Mouse (Mus musculus) layer of hippocampus, postnatal 36 days (tissue): ENCODE results near the gene Ptpa. TPM values are rescaled to one million over a fixed set of nuclear protein-coding genes. Genes with fewer than 3 reads are reported as not detected.

Experiments
- DNase-seq, 2 experiments: peaks; one replicate each; pipeline ENCODE4 v3.0.0; 2022
- total RNA-seq, 2 experiments: library from RNA; stranded (reverse); gene quantifications; 2 replicates each; pipeline ENCODE4 v1.2.3; 2021

The Ptpa gene
- total RNA-seq: 100 to 1,000 TPM; 166 to 168 TPM

DNA sequence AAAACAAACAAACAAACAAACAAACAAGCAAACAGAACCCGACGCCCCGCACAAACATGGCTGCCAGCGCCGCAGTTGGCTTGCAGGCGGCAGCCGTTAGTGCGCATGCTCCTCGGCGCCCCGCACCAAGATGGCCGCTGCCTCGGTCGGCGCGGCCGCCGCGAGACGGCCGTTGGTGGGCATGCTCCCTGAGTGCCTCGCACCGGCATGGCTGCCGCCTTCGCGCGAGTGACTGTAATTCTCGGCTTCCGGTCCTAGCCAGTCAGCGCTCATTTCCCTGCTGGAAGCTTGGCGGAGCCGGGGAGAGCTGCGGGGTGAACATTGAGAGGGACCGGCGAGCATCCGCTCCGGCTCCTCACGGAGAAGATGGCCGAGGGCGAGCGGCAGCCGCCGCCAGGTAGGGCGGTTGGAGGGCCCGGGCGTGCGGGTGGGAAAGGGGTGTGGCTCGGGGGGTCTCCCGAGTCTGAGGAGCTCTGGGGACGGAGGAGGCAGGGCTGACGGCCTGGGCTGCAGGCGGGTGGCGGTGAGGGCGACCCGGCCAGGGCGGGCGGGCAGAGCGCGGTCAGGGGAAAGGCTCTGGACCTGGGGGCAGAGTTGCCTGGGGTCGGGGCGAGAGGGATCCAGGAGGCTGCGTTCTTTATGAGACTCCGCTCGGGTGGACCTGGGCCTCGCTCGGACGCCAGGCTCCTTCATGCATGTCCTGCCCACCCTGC lies at the start of gene Ptpa:
Ptpa (plus strand) TSS at position 104 of the 713 bp plus-strand sequence.
- DNase-seq: peak; percentile 90 to 93

DNA sequence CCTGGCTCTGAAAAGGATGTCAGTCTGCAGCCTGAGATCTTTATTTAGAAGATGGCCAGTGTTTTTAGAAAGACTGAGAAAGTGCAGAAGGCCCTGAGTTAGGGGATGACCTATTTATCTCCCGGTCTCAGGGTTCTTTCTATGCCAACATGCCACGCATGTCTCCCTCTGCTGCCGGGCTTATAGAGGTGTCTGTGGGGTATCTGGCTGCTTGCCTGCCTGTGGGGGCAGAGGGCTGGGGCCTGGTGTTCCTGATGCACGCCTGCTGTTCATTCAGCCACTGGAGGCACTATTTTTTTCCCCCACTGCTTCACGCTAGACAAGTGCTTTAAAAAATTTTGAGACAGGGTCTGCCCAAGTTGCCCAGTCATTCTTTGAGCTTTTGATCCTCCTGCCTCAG lies 49.6 kb upstream of the Ptpa start:
- no peak for DNase-seq

DNA sequence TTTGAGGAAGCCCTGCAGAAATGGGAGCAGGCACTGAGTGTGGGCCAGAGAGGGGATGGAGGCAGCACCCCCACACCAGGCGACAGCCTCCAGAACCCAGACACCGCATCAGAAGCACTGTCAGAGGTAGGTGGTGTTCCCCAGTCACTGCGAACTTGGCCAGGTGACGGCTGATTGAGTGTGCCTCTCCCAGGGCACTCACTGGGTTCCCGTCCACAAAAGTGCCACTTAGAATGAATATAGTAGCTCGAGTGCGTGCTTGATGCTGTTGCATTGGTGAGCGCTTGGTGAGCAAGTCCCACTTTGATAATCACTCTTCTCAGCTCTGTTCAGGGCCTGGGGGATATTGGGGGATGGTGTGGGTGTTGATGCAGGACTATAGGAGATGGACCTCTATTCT lies 44.3 kb upstream of the Ptpa start:
- DNase-seq: no peak

DNA sequence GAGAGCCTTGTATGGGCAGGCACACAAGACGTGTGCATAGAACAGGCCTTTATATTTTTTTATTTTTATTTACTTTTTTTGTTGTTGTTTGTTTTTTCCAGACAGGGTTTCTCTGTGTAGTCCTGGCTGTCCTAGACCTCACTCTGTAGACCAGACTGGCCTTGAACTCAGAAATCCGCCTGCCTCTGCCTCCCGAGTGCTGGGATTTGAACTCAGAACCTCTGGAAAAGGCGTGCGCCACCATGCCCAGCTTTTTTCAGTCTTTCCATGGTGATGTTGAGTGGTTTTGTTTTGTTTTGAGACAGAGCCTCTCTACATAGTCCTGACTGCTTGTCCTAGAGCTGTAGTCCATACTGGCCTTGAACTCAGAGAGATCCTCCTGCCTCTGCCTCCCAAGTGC lies 43.1 kb upstream of the Ptpa start:
- DNase-seq: no peak

DNA sequence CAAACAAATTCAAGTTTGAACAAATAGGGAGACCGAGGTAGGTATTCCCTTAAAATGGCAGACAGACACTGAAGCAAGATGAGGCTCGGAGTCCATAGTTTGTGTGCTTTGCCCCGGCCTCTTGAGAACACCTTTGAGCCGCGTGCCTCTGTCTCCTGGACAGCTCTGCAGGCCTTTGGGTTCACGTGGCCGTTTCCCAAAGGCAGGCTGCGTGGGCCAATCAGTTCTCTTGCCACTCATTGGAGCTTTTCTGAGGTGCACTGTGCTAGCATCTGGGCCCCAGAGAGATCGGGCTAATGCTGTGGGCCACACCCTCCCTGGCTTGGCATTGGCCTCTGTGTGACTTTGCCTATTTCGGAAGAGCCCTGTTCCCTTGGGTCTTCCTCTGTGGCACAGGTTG lies 39.9 kb upstream of the Ptpa start:
- no peak for DNase-seq

DNA sequence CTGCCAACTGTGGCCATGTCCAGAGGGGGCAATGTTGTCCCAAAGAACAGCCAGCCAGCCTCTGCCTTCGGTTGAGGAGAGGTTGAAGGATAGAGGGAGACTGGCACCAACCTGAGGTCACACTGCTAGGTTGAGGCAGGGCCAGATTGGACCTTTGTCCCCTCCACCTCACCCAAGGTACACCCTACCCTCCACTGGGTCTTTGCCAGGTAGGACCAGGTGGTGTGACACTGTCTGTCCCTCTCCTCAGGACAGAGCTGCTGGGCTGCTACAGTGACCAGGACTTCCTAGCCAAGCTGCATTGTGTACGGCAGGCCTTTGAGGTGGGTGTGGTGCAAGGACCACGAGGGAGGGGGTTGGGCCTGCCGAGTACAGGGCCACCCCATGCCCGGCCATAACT lies 38.1 kb upstream of the Ptpa start:
- DNase-seq: no peak

DNA sequence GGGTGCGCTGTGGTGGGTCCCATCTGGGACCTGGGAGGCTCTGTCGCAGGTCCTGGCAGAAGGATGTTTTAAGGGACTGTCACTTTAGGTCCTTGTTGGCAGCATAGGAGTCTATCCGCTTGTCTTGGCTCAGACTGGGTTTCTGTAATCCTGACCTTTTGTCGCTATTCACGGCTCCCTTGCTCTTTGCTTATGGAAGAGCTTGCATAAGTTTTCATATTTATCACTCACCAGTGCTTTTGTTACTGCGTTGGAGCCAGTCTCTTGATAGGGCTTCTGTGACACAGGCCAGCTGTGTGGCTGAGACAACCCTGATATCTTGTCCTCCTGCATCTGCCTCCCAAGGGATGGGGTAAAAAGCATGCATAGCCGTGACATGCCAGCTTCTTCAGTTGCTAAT lies 36.5 kb upstream of the Ptpa start:
- no peak for DNase-seq

DNA sequence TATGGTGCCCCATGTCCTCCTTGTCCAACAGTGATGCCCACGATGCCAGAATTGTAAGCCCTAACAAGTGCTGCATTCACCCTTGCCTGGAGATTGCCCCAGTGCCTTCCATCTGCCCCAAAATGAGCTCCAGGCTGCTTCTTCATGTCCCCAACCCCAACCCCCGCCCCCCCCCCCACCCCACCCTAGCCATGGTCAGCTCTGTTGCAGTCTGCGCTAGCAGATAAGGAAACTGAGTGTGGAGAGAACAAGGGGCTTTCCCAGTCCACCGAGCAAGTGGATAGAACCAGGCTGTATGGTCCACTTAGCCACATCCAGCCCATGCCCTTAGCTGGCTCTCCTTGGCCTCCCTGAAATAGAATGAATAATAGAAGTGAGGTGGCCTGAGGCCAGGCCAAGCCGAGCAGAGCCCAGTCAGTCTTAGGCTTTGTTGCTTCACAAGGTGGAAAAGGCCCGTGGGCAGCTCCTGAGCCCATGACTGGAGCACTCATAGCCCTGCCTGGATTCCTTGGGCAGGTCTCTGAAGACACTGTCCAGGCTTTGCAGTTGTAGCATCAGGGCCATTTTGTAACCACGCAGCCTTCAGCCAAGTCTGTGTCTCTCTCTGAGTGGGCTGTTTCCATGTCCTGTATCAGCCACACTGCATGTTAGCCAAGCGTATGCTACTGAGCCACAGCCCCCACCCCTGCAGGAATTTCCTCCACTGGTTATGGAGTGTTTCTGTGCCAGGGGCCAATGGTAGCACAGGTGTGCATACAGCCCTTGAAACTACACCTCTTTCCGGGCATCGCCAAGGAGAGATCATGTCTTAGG lies 35.1 kb upstream of the Ptpa start:
- no peak for DNase-seq

DNA sequence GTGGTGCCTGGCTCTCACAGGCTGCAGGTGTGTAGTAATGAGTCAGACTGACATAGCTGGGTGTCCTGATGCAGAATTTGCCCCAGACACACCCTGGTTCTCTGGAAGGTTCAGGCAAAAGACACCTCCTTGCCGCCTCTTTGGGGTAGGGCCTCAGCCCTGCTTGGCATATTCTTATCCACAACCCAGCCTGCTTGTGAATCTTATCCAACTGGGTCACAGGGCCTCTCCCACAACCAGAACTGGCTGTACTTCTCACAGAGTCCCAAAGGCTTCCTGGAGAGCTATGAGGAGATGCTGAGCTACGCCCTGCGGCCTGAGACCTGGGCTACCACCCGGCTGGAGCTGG lies 34.5 kb upstream of the Ptpa start:
- DNase-seq: no peak

DNA sequence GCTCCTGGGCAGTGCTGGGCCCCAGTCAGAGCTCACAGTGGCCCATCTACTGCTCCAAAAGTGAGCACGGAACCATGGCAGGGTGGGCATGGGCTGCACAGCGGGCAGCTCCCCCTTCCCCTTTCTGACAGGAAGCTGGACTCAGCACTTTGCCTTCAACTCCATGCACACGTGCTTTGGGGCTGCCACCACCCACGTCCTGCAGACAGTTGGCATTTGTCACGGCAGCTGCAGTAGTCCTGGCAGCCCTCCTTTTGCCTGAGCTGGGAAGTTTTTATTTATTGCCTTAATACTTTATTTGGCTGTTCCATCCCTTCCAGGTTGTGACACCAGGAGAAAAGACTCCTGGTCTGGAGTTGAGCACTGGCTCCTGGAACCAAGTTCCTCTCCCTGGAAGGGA lies 31.0 kb upstream of the Ptpa start:
- DNase-seq: no peak

DNA sequence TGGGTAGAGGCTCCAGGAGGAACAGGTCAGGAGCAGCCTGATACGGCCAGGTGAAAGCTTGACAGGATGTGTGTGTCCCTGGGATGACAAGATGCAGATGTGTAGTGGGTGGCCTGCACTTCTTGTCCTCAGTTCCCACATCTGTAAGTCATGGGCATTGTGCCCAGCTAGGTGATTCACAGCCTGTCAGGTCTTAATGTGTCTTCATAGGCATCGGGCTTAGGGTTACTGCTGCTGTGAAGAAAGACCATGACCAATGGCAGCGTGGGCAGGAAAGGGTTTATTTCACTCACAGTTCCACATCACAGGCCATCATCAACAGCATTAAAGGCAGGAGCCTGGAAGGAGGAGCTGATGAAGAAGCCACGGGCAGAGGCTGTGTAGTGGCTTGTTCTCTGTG lies 30.2 kb upstream of the Ptpa start:
- no peak for DNase-seq

DNA sequence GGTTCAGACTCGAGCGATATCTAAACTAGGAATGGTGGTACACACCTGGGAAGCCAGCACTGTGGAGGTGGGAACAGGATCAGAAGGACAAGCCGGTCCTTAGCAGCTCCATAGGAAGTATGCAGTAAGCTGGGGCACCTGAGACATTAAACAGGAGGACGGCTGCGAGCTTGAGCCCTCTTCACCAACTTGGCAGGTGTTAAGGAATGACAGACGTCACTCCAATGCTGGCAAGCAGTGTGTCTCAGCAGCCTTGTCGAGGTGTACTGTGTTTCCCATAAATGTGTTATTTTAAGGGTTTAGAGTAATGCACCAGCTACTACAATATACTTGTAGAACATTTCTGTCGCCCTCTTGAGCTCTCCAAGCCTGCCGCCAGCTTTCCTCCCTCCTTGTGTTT lies 28.9 kb upstream of the Ptpa start:
- DNase-seq: no peak

DNA sequence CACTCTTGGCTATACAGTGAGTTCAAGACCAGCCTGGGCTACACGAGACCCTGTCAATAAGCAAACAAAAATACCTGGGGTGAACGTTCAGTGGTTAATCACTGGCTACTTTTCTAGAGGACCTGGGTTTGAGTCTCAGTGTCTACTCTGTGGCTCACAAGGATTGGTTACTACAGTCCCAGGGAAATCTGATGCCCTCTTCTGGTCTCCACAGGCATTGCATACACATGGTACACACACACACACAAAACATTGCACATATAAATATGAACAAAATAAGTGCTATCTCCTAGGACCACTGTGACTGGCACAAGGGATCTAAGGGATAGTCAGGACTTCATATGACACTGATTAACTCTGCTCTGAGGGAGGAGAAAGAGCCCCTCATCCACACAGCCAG lies 26.8 kb upstream of the Ptpa start:
- no peak for DNase-seq

DNA sequence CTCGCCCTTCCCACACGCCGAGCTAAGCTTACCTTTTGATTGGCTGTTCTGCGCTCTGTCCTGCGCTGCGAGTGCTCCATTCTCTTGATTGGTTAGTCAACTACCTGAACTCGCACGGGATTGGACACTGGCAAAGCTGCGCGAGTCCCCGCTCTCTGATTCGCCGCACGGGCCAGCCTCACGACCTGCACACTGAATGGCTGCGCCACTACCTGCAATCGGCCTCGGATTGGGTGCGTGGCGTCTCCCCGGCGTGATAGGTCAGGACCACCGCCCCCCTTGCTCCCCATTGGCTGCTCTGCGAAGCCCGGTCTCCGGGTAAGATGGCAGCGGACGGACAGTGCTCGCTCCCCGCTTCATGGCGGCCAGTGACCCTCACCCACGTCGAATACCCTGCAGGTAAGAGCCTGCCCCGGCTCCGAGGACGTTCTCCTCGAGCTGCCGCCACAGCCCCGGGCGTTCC lies 23.7 kb upstream of the Ptpa start, which contains the start of gene Dolpp1:
Dolpp1 (plus strand) TSS at position 141 of the 463 bp plus-strand sequence.
- DNase-seq: peak; percentile 98 to 99

DNA sequence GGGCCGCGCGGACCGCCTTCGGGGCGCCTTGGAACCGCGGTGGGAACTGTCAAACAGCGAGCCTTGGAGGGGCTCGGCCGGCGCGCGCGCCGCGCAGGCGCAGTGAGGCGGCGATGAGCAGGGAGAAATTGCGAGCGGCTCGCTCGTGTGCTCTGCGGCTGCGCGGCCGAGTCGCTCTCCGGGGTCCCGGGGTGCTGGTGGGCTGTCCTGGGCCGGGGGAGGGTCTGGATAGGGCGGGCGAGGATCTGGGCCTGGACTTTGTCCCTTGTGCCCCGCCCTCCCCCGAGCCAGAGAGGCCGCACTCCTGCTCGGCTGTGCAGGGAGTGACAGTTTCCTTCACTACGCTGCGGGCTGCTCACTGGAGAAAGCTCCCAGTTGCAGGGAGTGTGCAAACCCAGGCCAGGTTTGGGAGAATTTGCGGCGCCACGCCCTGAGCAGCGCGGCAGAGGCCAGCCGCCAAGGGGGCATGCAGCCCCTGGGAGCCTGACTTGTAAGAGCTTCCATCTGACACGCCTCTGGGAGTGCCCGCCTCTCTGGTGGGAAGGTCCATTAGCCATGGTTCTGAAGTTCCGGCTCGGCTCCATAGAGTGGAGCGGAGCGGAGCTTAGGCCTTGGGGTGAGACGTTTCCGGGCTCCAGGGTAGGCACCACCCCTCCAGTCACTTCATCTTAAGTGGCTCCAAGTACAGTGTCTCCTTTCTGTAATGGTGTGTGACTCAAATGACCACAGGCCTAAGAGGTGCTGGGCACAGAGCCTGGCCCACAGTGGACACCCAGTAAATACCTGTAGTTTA lies 23.1 kb upstream of the Ptpa start:
- DNase-seq: peak; percentile 57 to 66

DNA sequence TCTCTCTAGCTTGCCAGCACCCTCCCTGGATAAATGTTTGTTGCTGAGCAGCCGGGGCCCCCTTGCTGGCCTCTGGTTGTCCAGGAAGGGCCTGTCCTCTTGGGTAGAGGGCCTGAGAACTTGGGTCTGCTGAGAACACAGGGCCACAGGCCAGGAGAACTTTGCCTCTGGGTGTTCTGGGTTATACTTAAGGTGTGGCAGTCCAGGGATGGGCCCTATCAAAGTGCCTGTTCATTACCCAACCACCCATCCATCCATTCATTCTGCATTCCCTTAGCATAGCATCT lies 22.5 kb upstream of the Ptpa start:
- no peak for DNase-seq

DNA sequence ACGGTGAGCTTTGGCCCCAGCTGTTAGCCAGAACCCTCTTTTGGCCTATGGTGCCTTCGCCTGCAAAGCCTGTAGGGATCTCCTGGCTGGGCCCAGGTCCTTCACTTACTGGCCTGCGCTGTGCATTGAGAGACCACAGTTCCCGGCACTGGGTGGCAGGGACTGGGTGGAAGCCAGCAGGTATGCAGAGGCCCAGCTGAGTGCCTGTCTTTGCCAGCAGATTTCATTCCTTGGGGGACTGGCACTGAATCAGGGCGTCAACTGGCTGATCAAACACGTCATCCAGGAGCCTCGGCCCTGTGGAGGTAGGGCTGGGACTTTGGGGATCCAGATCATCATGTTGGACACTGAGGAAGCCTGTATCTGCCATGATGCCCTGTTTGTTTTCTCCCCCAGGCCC lies 20.1 kb upstream of the Ptpa start:
- no peak for DNase-seq

DNA sequence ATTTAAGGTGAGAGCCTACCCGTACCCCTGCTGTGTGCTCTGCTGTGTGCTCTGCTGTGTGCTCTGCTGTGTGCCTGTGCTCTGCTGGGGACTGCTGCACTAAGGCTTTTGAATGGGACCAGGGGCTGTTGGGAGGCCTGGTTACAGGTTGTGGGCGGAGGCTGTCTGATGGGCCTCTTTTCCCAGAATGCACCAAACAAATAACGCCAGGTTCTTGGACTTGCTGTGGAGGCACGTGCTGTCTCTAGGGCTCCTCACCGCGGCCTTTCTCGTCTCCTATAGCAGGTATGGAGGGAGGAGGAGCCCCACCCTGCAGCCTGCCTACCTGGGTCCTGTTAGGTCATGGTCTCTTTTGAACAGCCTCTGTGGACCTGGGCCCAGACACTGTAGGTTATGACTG lies 19.6 kb upstream of the Ptpa start:
- DNase-seq: no peak

DNA sequence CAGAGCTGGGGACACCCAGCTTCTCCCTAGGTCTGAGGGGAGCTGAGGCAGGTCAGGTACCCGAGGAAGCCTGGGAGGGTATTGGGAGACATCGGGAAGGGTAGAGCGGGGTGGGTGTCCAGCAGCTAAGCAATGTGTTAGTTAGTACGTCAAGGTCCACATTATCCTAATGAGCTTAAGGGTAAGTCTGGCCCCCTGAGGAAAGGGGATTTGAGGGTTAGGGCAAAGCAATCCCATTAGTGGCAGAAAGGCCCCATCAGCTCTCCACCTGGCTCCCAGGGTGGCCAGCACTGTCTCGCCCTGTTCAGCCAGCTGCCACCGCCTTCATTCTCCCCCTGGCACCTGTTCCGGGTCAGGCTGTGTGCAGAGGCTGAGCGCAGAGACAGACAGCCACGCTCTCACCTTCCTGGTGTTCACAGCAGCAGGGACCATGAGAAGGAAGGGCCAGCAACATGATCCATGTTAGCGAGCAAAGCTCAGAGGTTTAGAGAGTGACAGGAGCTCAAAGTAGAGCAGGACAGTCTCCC lies 17.8 kb upstream of the Ptpa start:
- no peak for DNase-seq

DNA sequence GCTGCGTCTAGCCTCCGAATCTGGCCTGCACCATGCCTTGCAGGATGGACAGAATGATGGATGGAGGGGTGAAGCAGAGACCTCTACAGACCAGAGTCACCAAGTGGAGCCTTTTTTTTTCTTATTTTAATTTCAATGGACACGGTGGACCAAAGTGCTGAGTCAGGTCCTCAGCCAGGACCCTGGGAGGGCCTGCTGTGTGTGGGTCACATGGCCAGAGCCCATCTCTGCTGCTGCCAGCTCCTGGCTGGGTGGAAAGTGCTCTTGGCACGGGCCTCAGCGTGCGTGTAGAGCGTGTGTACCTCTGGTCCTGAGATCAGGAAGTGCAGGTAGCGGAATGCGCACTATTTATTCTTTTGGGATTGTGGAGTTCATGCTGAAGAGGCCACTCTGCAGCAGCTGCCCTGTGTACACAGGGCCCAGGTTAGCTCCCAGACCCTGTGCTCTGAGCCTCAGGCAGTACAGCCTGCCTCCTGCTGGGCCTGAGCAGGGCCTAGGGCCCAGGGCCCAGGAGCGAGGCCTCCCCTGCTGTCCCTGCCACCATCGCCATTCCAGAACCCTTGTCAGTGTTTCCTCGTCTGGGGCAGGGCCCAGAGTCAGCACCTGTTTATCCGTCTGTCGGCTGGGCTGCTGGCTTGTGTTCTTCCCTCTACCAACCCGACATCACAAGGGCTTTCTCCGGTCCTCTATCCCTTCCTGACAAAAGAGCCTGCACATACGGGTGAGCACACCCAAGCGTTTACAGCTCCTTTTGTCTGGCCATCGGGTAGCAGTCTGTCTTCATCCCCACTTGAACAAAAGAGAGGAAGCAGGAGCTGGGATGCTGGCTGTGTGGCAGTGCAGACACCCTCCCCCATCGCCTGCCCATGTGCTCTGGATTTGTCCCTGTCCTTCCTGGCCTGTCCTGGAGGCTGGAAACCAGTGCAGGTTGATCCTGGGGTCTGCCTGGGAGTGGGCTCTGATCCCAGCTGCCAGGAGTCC lies 16.4 kb upstream of the Ptpa start:
- DNase-seq: no peak

DNA sequence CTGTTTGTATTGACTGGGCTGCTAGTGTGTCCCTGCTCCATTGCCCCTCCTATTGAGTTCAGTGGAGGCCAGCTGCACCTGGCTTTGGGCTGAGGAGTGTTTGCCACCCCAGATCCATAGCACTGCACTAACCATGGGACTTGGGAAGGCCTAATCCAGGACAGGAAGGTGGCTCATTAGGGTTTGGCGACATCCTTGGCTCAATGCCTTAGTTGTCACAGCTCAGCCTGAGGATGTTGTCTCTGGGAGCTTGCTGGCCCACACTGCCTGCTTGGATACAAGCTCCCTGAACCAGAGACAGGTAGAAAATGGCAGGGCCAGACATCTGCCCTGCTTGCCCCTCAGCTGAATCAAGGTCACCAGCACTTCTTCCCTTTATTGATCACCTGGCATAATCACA lies 14.3 kb upstream of the Ptpa start:
- DNase-seq: no peak

DNA sequence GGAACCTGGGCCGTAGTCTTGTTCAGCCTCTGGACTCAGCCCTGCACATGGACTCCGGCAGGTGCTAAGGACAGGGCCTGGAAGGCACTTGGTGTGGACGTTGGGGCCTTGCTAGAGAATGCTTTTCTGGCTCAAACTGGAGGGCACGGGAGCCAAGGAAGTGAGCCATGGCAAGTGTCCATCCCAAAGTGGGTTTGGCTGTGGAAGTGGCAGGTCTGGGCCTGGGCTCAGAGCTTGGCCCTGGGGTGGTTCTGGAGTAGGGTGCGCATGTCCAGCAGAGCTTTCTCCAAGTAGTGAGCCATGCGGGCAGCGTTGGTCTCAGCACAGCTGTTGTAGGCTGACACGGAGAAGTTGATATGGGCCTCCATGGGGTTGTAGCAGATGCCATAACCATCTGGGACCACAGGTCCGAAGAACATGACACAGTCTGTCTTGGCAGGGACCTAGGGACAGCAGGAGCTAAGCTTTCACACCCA lies 13.4 kb upstream of the Ptpa start:
- DNase-seq: no peak
